Mouse (Mus musculus) CH12.LX (cell line): ENCODE measurements at regions not wholly inside any gene's neighbourhood (a gene's known extent, or its start where the extent isn't known, plus 50 kb on each side); places are given as distances from the start of the nearest gene placed in this dataset.

Experiments
- DNase-seq: peaks from one replicate; pipeline ENCODE4 v3.0.0-alpha.2; 2013; ENCODE audit errors: extremely low read depth
- H3K27ac ChIP-seq: 2 replicates; pipeline ENCODE4 v1.5.1; 2012; ENCODE audit warnings: low read depth, mild to moderate bottlenecking, control low read depth, moderate library complexity; ENCODE audit not compliant: insufficient read depth
- H3K27me3 ChIP-seq: replicated peaks from 2 replicates; pipeline ENCODE3; 2012; ENCODE audit warnings: inconsistent platforms
- H3K36me3 ChIP-seq, 2 experiments: replicated peaks in 1 of 2; 2 replicates each; pipeline versions ENCODE3 to v1.6.1; 2012; ENCODE audit warnings: inconsistent platforms in 1 of 2, low read length in 1 of 2, mild to moderate bottlenecking in 1 of 2, mixed read lengths in 1 of 2, moderate library complexity in 1 of 2; ENCODE audit not compliant: control insufficient read depth in 1 of 2, insufficient read depth in 1 of 2
- H3K4me1 ChIP-seq, 2 experiments: 2 replicates each; pipeline ENCODE4 v1.6.1; 2012; ENCODE audit warnings: inconsistent platforms in 1 of 2, moderate library complexity in 1 of 2; ENCODE audit not compliant: insufficient read depth in 2 of 2, control insufficient read depth in 1 of 2
- H3K4me2 ChIP-seq: 2 replicates; pipeline ENCODE4 v1.6.1; 2012; ENCODE audit warnings: low read depth, mild to moderate bottlenecking, control low read depth; ENCODE audit not compliant: poor library complexity, insufficient read depth, severe bottlenecking
- H3K4me3 ChIP-seq, 3 experiments: fragments of 150-350 bp in 1 of 3; sonication (generic) in 1 of 3; replicated peaks in 1 of 3; 2 replicates each; pipeline versions ENCODE3 to v1.5.1; 2011 to 2012; ENCODE audit warnings: low read depth in 2 of 3, low read length in 2 of 3, mild to moderate bottlenecking in 2 of 3, moderate library complexity in 2 of 3, control low read depth in 1 of 3, improper control_type of control experiment in 1 of 3, inconsistent platforms in 1 of 3, mixed read lengths in 1 of 3; ENCODE audit not compliant: poor library complexity in 1 of 3
- H3K79me2 ChIP-seq: replicated peaks from 2 replicates; pipeline ENCODE4 v1.6.1; 2012; ENCODE audit warnings: mild to moderate bottlenecking, moderate library complexity; ENCODE audit not compliant: control insufficient read depth, poor library complexity, insufficient read depth, severe bottlenecking; ENCODE audit errors: extremely low read depth
- H3K9ac ChIP-seq: 2 replicates; pipeline ENCODE4 v1.6.1; 2012; ENCODE audit warnings: low read depth, mild to moderate bottlenecking, control low read depth, moderate library complexity; ENCODE audit not compliant: insufficient read depth
- H3K9me3 ChIP-seq: replicated peaks from 2 replicates; pipeline ENCODE3; 2012; ENCODE audit warnings: low read length, inconsistent platforms, mixed read lengths
- CHD1 ChIP-seq: IDR thresholded peaks from 2 replicates; pipeline ENCODE4 v1.6.1; 2012; ENCODE audit warnings: low read depth, low read length, improper control_type of control experiment, inconsistent platforms
- CHD2 ChIP-seq: IDR thresholded peaks from 2 replicates; pipeline ENCODE4 v1.6.1; 2011; ENCODE audit warnings: low read length, improper control_type of control experiment
- CTCF ChIP-seq, 2 experiments: IDR thresholded peaks in 1 of 2; conservative IDR thresholded peaks in 1 of 2; 2 replicates each; pipeline ENCODE4 v1.5.1; 2011 to 2012; ENCODE audit warnings: low read depth in 2 of 2, low read length in 2 of 2, improper control_type of control experiment in 1 of 2, inconsistent platforms in 1 of 2, mild to moderate bottlenecking in 1 of 2, moderate library complexity in 1 of 2
- ELF1 ChIP-seq: IDR thresholded peaks from 2 replicates; pipeline ENCODE4 v1.6.1; 2014; ENCODE audit warnings: low read depth, mild to moderate bottlenecking, inconsistent platforms, low read length, improper control_type of control experiment
- EP300 ChIP-seq: IDR thresholded peaks from 2 replicates; pipeline ENCODE4 v1.6.1; 2011; ENCODE audit warnings: low read length, improper control_type of control experiment
- GABPA ChIP-seq: IDR thresholded peaks from 2 replicates; pipeline ENCODE4 v1.6.1; 2012; ENCODE audit warnings: low read depth, low read length, improper control_type of control experiment, inconsistent platforms; ENCODE audit not compliant: insufficient replicate concordance
- HCFC1 ChIP-seq: IDR thresholded peaks from 2 replicates; pipeline ENCODE4 v1.6.1; 2012; ENCODE audit warnings: low read depth, mild to moderate bottlenecking, inconsistent platforms, low read length, improper control_type of control experiment
- IRF4 ChIP-seq: IDR thresholded peaks from 2 replicates; pipeline ENCODE4 v1.6.1; 2014; ENCODE audit warnings: low read depth, mild to moderate bottlenecking, inconsistent platforms, low read length, improper control_type of control experiment
- JUN ChIP-seq: IDR thresholded peaks from 2 replicates; pipeline ENCODE4 v1.6.1; 2011; ENCODE audit warnings: low read depth, mild to moderate bottlenecking, low read length, improper control_type of control experiment, moderate library complexity; ENCODE audit not compliant: insufficient read depth
- JUND ChIP-seq: conservative IDR thresholded peaks from 2 replicates; pipeline ENCODE4 v1.6.1; 2011; ENCODE audit warnings: low read depth, low read length, improper control_type of control experiment
- MAFK ChIP-seq: IDR thresholded peaks from 2 replicates; pipeline ENCODE4 v1.6.1; 2011; ENCODE audit warnings: low read length, improper control_type of control experiment; ENCODE audit not compliant: insufficient replicate concordance
- MAX ChIP-seq: IDR thresholded peaks from 2 replicates; pipeline ENCODE4 v1.6.1; 2011; ENCODE audit warnings: low read length, improper control_type of control experiment
- MEF2A ChIP-seq: IDR thresholded peaks from 2 replicates; pipeline ENCODE4 v1.6.1; 2014; ENCODE audit warnings: low read depth, mild to moderate bottlenecking, inconsistent platforms, low read length, improper control_type of control experiment, borderline replicate concordance
- NELFE ChIP-seq: IDR thresholded peaks from 2 replicates; pipeline ENCODE4 v1.6.1; 2011; ENCODE audit warnings: low read depth, low read length, improper control_type of control experiment
- PAX5 ChIP-seq: IDR thresholded peaks from 2 replicates; pipeline ENCODE4 v1.6.1; 2012; ENCODE audit warnings: low read length, inconsistent platforms, mixed read lengths
- POLR2AphosphoS2 ChIP-seq: IDR thresholded peaks from 2 replicates; pipeline ENCODE4 v1.6.1; 2011; ENCODE audit warnings: low read depth, low read length, improper control_type of control experiment
- RAD21 ChIP-seq: IDR thresholded peaks from 2 replicates; pipeline ENCODE4 v1.6.1; 2011; ENCODE audit warnings: low read depth, mild to moderate bottlenecking, low read length, improper control_type of control experiment, moderate library complexity
- RCOR1 ChIP-seq: conservative IDR thresholded peaks from 2 replicates; pipeline ENCODE4 v1.6.1; 2012; ENCODE audit warnings: low read depth, mild to moderate bottlenecking, inconsistent platforms, low read length, improper control_type of control experiment
- SIN3A ChIP-seq: IDR thresholded peaks from 2 replicates; pipeline ENCODE4 v1.6.1; 2012; ENCODE audit warnings: low read length, improper control_type of control experiment, inconsistent platforms
- TBP ChIP-seq: conservative IDR thresholded peaks from 2 replicates; pipeline ENCODE4 v1.6.1; 2011; ENCODE audit warnings: low read depth, low read length, improper control_type of control experiment
- ZC3H11A ChIP-seq: IDR thresholded peaks from 2 replicates; pipeline ENCODE4 v1.6.1; 2012; ENCODE audit warnings: low read depth, mild to moderate bottlenecking, inconsistent platforms, low read length, improper control_type of control experiment
- ZMIZ1 ChIP-seq: IDR thresholded peaks from 2 replicates; pipeline ENCODE4 v1.6.1; 2012; ENCODE audit warnings: low read depth, mild to moderate bottlenecking, inconsistent platforms, low read length, improper control_type of control experiment
- ZNF384 ChIP-seq: IDR thresholded peaks from 2 replicates; pipeline ENCODE4 v1.6.1; 2012; ENCODE audit warnings: low read depth, low read length, improper control_type of control experiment, inconsistent platforms
- dilution Hi-C: fragments of 300-500 bp; cut with MboI; formaldehyde crosslinking; loops from 2 replicates; pipeline ENCODE4 v1.14.3; 2020; ENCODE audit warnings: low sequenced_read_pairs; ENCODE audit not compliant: extremely low pct_unique_long_range_greater_than_20kb, extremely low pct_ligation_motif_present
- in situ Hi-C: fragments of 300-500 bp; cut with MboI; formaldehyde crosslinking; loops from 3 replicates; pipeline ENCODE4 v1.14.3; 2019; ENCODE audit warnings: low sequenced_read_pairs, low pct_ligation_motif_present, low pct_unique_long_range_greater_than_20kb, mixed read lengths

DNA sequence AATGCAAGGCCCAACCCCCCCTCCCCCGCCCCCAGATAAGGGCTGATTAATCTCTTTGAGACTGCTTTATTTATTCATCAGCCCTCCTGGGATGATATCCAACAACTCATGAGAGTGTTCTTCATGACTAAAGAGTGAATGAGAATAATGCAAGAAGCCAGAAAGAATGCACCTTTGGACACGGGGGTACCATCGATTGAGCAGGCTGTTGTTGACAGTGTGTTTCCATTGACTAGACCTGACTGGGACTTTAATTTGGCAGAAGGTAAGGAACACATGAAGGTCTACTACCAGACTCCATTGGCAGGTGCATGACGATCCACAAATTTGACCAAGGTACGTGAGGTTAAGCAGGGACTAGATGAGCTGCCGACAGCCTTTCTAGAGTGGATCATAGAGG is 266.5 kb upstream of the Ell2 start:
- Histone ChIP-seq H3K4me3 (no peak overlapping the region), H3K79me2 (no peaks in the 10 kb centered on the region), H3K9me3 (no peaks in the 10 kb centered on the region), H3K4me2 (no peak overlapping the region), H3K36me3 (no peaks in the 10 kb centered on the region), H3K4me1 (no peaks in the 10 kb centered on the region)
- in situ Hi-C loops (no loop called here), dilution Hi-C loops (no loop called here)
- DNase-seq, result no peak
- TF ChIP-seq RCOR1 (no peak), HCFC1 (no peak), CTCF (conservative IDR thresholded peaks at IDR 0.05 in 1 of 2, IDR thresholded peaks at IDR 0.05 in 1 of 2; ENCODE audit: low read depth in 2 of 2, low read length in 2 of 2) (no peak), GABPA (no peak), CHD2 (no peak), SIN3A (no peak), POLR2AphosphoS2 (no peak), EP300 (no peak), MEF2A (no peak), ZNF384 (no peak)
- TF ChIP-seq, all 38 proteins: peak for 0
- H3K27me3 ChIP-seq, result no peaks in the 10 kb centered on the region
- no peak overlapping the region for H3K27ac ChIP-seq
- H3K9ac ChIP-seq, result no peak overlapping the region

- TF ChIP-seq ZC3H11A (no peak), ELF1 (no peak), GABPA (no peak), JUND (no peak), IRF4 (no peak), JUN (no peak), SIN3A (no peak), MAX (no peak), ZMIZ1 (no peak), CHD1 (no peak), ZNF384 (no peak), PAX5 (no peak), RAD21 (no peak), MEF2A (no peak), POLR2AphosphoS2 (no peak), MAFK (no peak), NELFE (no peak), CTCF (conservative IDR thresholded peaks at IDR 0.05 in 1 of 2, IDR thresholded peaks at IDR 0.05 in 1 of 2; ENCODE audit: low read depth in 2 of 2, low read length in 2 of 2) (no peak), TBP (no peak), HCFC1 (no peak)
- H3K9ac ChIP-seq, result no peak overlapping the region
- no peaks in the 10 kb centered on the region for H3K79me2 ChIP-seq
- no peaks in the 10 kb centered on the region for H3K27me3 ChIP-seq
- H3K4me2 ChIP-seq, result no peak overlapping the region
- no peak overlapping the region for H3K4me3 ChIP-seq
- no peaks in the 10 kb centered on the region for H3K9me3 ChIP-seq
- H3K36me3 ChIP-seq, result no peaks in the 10 kb centered on the region
- no peak for DNase-seq
- no peak overlapping the region for H3K27ac ChIP-seq
- H3K4me1 ChIP-seq, result no peaks in the 10 kb centered on the region
- dilution Hi-C loops, result no loop called here
- in situ Hi-C loops, result no loop called here
These were observed 246.2 kb upstream of the Ell2 start for GRCm38 (mm10) chr13:75460335-75460878.
